In genomic region chr1:160036996-160037521, GRCm38 (mm10) we compare ENCODE assay signal across 8 mouse cellular contexts. TPM values are rescaled to one million over a fixed set of nuclear protein-coding genes. Genes with fewer than 3 reads are reported as not detected.
DNase-seq lines count a peak whose midpoint lies in the region; ATAC-seq and TF ChIP-seq lines count a peak whose summit lies in the region.

No protein-coding gene starts in this region.

- ATAC-seq in stomach, postnatal 0 days (ENCODE audit: low FRiP score, low TSS enrichment) = peak; percentile 79
- ATAC-seq in midbrain, embryonic 14.5 days (ENCODE audit: low FRiP score, low TSS enrichment) = no peak

- no peak for TF ChIP-seq EP300 in stomach, postnatal 0 days (optimal IDR thresholded peaks at IDR 0.05)

- peak; percentile 40 for DNase-seq in gastrocnemius, adult 18-20 months (ENCODE audit: low spot score)
- no peak for DNase-seq in gastrocnemius, postnatal 36 days
- peak; percentile 39 to 56 for DNase-seq in heart, postnatal 36 days
- DNase-seq in left cerebral cortex, postnatal 36 days (ENCODE audit: low spot score in 2 of 2) = peak; percentile 9 to 30
- peak; percentile 29 for DNase-seq in stomach, postnatal 0 days (ENCODE audit: low spot score)
- DNase-seq in retina, embryonic 14.5 days (ENCODE audit: low spot score) = no peak
- no peak for DNase-seq in midbrain, embryonic 14.5 days

- no peak overlapping the region for H3K4me2 ChIP-seq in stomach, postnatal 0 days (replicated peaks; ENCODE audit: low read depth)
- no peak overlapping the region for H3K4me2 ChIP-seq in midbrain, embryonic 14.5 days (ENCODE audit: low read length)

- H3K27ac ChIP-seq in bone marrow macrophage, adult 2 months (ENCODE audit: insufficient read depth, low read depth, low read length) = peak overlapping the region; percentile 33
- H3K27ac ChIP-seq in stomach, postnatal 0 days (replicated peaks) = peak overlapping the region; percentile 82
- H3K27ac ChIP-seq in midbrain, embryonic 14.5 days (replicated peaks; ENCODE audit: low read depth, low read length) = no peak overlapping the region

- TF ChIP-seq POLR2A in bone marrow macrophage, adult 2 months (IDR thresholded peaks at IDR 0.05; ENCODE audit: borderline replicate concordance, low read depth, low read length) = no peak

- intact Hi-C loops in gastrocnemius, postnatal 36 days (cut with DNase I) = no loop called here
- intact Hi-C loops in heart, postnatal 36 days (cut with DNase I) = loop anchor here (2.0 kb wide), 1 partner anchor 114 kb away; no protein-coding TSS in a partner anchor
- intact Hi-C loops in left cerebral cortex, postnatal 36 days (cut with DNase I) = no loop called here

- no peaks in the 10 kb centered on the region for H3K9me3 ChIP-seq in stomach, postnatal 0 days (ENCODE audit: control insufficient read depth, low read length)
- no peaks in the 10 kb centered on the region for H3K9me3 ChIP-seq in midbrain, embryonic 14.5 days (ENCODE audit: control insufficient read depth, low read length)

- no peaks in the 10 kb centered on the region for H3K27me3 ChIP-seq in stomach, postnatal 0 days (ENCODE audit: control insufficient read depth, insufficient read depth, low read length)
- H3K27me3 ChIP-seq in midbrain, embryonic 14.5 days (ENCODE audit: control insufficient read depth, insufficient read depth, low read length) = no peaks in the 10 kb centered on the region

- H3K36me3 ChIP-seq in stomach, postnatal 0 days (ENCODE audit: control insufficient read depth, insufficient read depth, low read length) = no peaks in the 10 kb centered on the region
- no peaks in the 10 kb centered on the region for H3K36me3 ChIP-seq in midbrain, embryonic 14.5 days (ENCODE audit: control insufficient read depth, insufficient read depth, low read length)

- 41% methylated on average over 5 of the region's 5 CpGs for WGBS in stomach, postnatal 0 days
- WGBS in midbrain, embryonic 14.5 days = 88% methylated on average over 5 of the region's 5 CpGs

- no peak for TF ChIP-seq CTCF in bone marrow macrophage, adult 2 months (IDR thresholded peaks at IDR 0.05; ENCODE audit: low read depth, low read length)
- no peak for TF ChIP-seq CTCF in stomach, postnatal 0 days (IDR thresholded peaks at IDR 0.05; ENCODE audit: low read depth)

- H3K4me3 ChIP-seq in bone marrow macrophage, adult 2 months (ENCODE audit: insufficient read depth, low read length) = no peak overlapping the region
- no peak overlapping the region for H3K4me3 ChIP-seq in stomach, postnatal 0 days (ENCODE audit: low read depth, low read length)
- no peak overlapping the region for H3K4me3 ChIP-seq in midbrain, embryonic 14.5 days (replicated peaks; ENCODE audit: low read depth, low read length)

- peaks cover 13% of the 10 kb centered on the region for H3K4me1 ChIP-seq in bone marrow macrophage, adult 2 months (ENCODE audit: control insufficient read depth, insufficient read depth, low read length)
- H3K4me1 ChIP-seq in stomach, postnatal 0 days (replicated peaks; ENCODE audit: control insufficient read depth, insufficient read depth) = peaks cover 4% of the 10 kb centered on the region; the same call in 1 of the 2 replicates
- no peaks in the 10 kb centered on the region for H3K4me1 ChIP-seq in midbrain, embryonic 14.5 days (ENCODE audit: control insufficient read depth, insufficient read depth, low read length)

- H3K9ac ChIP-seq in stomach, postnatal 0 days (ENCODE audit: low read length) = no peak overlapping the region
- no peak overlapping the region for H3K9ac ChIP-seq in midbrain, embryonic 14.5 days (replicated peaks; ENCODE audit: low read length)

RNA-seq across cellular contexts. Expression of gene 4930523C07Rik, which starts 7.1 kb away (rescaled TPM):
- total RNA-seq in gastrocnemius, adult 18-20 months (2021) = 1 to 10 TPM; 5.4 to 5.7 TPM
- 1 to 10 TPM; 5.1 to 5.7 TPM for total RNA-seq in gastrocnemius, postnatal 36 days (2021)
- polyA plus RNA-seq in bone marrow macrophage, adult 2 months (2012; ENCODE audit: insufficient read depth, insufficient read length, missing spikeins) = 8.8 and 9.3 TPM in 2 replicates
- 10 to 100 TPM; 24.2 to 25.8 TPM for total RNA-seq in heart, postnatal 36 days (2021)
- 1 to 10 TPM; 2.6 TPM for total RNA-seq in left cerebral cortex, postnatal 36 days (2021)
- 37.7 and 40.8 TPM in 2 replicates for polyA plus RNA-seq in stomach, postnatal 0 days (2015; fragmentation: Nextera tagmentation; extraction: Ambion mirVana)
- polyA plus RNA-seq in midbrain, embryonic 14.5 days (2014; fragmentation: Nextera tagmentation; extraction: Ambion mirVana) = 0.78 and 2.9 TPM in 2 replicates

Comparison
In these comparisons a context has a peak if more than half of its experiments do, and no peak if none do; other contexts are left out.
1. DNase-seq: peak in gastrocnemius, adult 18-20 months (single experiment), heart, postnatal 36 days (2 of 2), left cerebral cortex, postnatal 36 days (2 of 2) and stomach, postnatal 0 days (single experiment); none in gastrocnemius, postnatal 36 days (0 of 2), retina, embryonic 14.5 days (single experiment) and midbrain, embryonic 14.5 days (single experiment).